ENCODE assay signal across 8 mouse cellular contexts in genomic region chr5:44799053-44799860, GRCm38 (mm10). TPM values are rescaled to one million over a fixed set of nuclear protein-coding genes. Genes with fewer than 3 reads are reported as not detected.
DNase-seq lines count a peak whose midpoint lies in the region; ATAC-seq and TF ChIP-seq lines count a peak whose summit lies in the region.

Gene Ldb2, minus strand, starts transcription at chr5:44799680.

- H3K9ac ChIP-seq in embryonic facial prominence, embryonic 14.5 days (ENCODE audit: low read depth, low read length), result peak within 1 kb of the TSS; percentile 54
- peak within 1 kb of the TSS; percentile 29 for H3K9ac ChIP-seq in midbrain, embryonic 11.5 days (ENCODE audit: low read length)

- H3K9me3 ChIP-seq in embryonic facial prominence, embryonic 14.5 days (ENCODE audit: control insufficient read depth, low read length), result no peaks in the 10 kb centered on the region
- H3K9me3 ChIP-seq in midbrain, embryonic 11.5 days (ENCODE audit: control insufficient read depth, low read length), result no peaks in the 10 kb centered on the region

- H3K36me3 ChIP-seq in embryonic facial prominence, embryonic 14.5 days (ENCODE audit: control insufficient read depth, insufficient read depth, low read length), result no peaks in the 10 kb centered on the region
- H3K36me3 ChIP-seq in kidney, adult 2 months (ENCODE audit: control insufficient read depth, insufficient read depth, low read length), result no peaks in the 10 kb centered on the region
- H3K36me3 ChIP-seq in midbrain, embryonic 11.5 days (ENCODE audit: control insufficient read depth, insufficient read depth, low read length), result no peaks in the 10 kb centered on the region

- intact Hi-C loops in left cerebral cortex, postnatal 4 days (cut with DNase I), result no loop called here

- peak; percentile 7 to 29 for DNase-seq in adrenal gland, postnatal 4 days (ENCODE audit: low spot score in 2 of 2)
- peak; percentile 90 for DNase-seq in embryonic facial prominence, embryonic 14.5 days (ENCODE audit: low spot score)
- peak; percentile 37 for DNase-seq in heart, adult 8-10 months (ENCODE audit: low spot score)
- peak; percentile 58 for DNase-seq in kidney, adult 2 months
- DNase-seq in left cerebral cortex, postnatal 4 days, result peak; percentile 56
- DNase-seq in midbrain, embryonic 11.5 days (ENCODE audit: low spot score, missing footprints), result peak; percentile 95
- peak; percentile 59 for DNase-seq in skeletal muscle tissue, adult 2 months (ENCODE audit: low read depth, low spot score)

- peak; percentile 92 for ATAC-seq in embryonic facial prominence, embryonic 14.5 days (ENCODE audit: low read depth)
- ATAC-seq in midbrain, embryonic 11.5 days (ENCODE audit: low FRiP score), result peak; percentile 95
- ATAC-seq in megakaryocyte-erythroid progenitor cell, adult 5-6 weeks (replicated peaks; ENCODE audit: low FRiP score, low TSS enrichment, poor library complexity, severe bottlenecking), result no peak

- H3K4me1 ChIP-seq in embryonic facial prominence, embryonic 14.5 days (ENCODE audit: control insufficient read depth, insufficient read depth, low read length), result peaks cover 27% of the 10 kb centered on the region
- H3K4me1 ChIP-seq in kidney, adult 2 months (ENCODE audit: control insufficient read depth, insufficient read depth, low read length), result no peaks in the 10 kb centered on the region
- no peaks in the 10 kb centered on the region for H3K4me1 ChIP-seq in midbrain, embryonic 11.5 days (ENCODE audit: control insufficient read depth, insufficient read depth, low read length)

- H3K4me2 ChIP-seq in embryonic facial prominence, embryonic 14.5 days (ENCODE audit: low read depth, low read length), result peak within 1 kb of the TSS; percentile 56
- H3K4me2 ChIP-seq in midbrain, embryonic 11.5 days, result peak within 1 kb of the TSS; percentile 47

- H3K27me3 ChIP-seq in embryonic facial prominence, embryonic 14.5 days (replicated peaks; ENCODE audit: control insufficient read depth, insufficient read depth, low read length), result no peaks in the 10 kb centered on the region
- no peaks in the 10 kb centered on the region for H3K27me3 ChIP-seq in kidney, adult 2 months (replicated peaks; ENCODE audit: control insufficient read depth, insufficient read depth, low read length)
- no peaks in the 10 kb centered on the region for H3K27me3 ChIP-seq in midbrain, embryonic 11.5 days (ENCODE audit: control insufficient read depth, insufficient read depth, low read length)

- no peak for TF ChIP-seq CTCF in kidney, adult 2 months (conservative IDR thresholded peaks at IDR 0.05; ENCODE audit: insufficient read depth, insufficient read length, low read depth, low read length)

- WGBS in embryonic facial prominence, embryonic 14.5 days, result under 1% methylated on average over 19 of the region's 19 CpGs
- 5% methylated on average over 17 of the region's 19 CpGs for WGBS in kidney, adult 2 months
- WGBS in midbrain, embryonic 11.5 days, result 1% methylated on average over 18 of the region's 19 CpGs

- peak within 1 kb of the TSS; percentile 49 for H3K4me3 ChIP-seq in embryonic facial prominence, embryonic 14.5 days (ENCODE audit: low read depth, low read length)
- peak within 1 kb of the TSS; percentile 70 for H3K4me3 ChIP-seq in kidney, adult 2 months (ENCODE audit: insufficient read depth, low read depth, low read length)
- H3K4me3 ChIP-seq in midbrain, embryonic 11.5 days (ENCODE audit: low read depth, low read length), result peak within 1 kb of the TSS; percentile 26

- H3K27ac ChIP-seq in embryonic facial prominence, embryonic 14.5 days (replicated peaks; ENCODE audit: low read depth, low read length), result peak within 1 kb of the TSS; percentile 59
- H3K27ac ChIP-seq in kidney, adult 2 months (ENCODE audit: insufficient read depth, low read depth, low read length), result peak within 1 kb of the TSS; percentile 77
- no peak within 1 kb of the TSS for H3K27ac ChIP-seq in midbrain, embryonic 11.5 days (ENCODE audit: low read depth, low read length)

- no peak for TF ChIP-seq POLR2A in kidney, adult 2 months (IDR thresholded peaks at IDR 0.05; ENCODE audit: low read depth, low read length)

RNA-seq across cellular contexts. Expression of gene Ldb2, which starts in this region (rescaled TPM):
- 10 to 100 TPM; 79.4 to 80.9 TPM for total RNA-seq in adrenal gland, postnatal 4 days (2021)
- 50.8 and 56.2 TPM in 2 replicates for polyA plus RNA-seq in embryonic facial prominence, embryonic 14.5 days (2014; fragmentation: Nextera tagmentation; extraction: Ambion mirVana)
- total RNA-seq in heart, adult 8-10 months (2022), result 1 to 10 TPM; 5.2 to 8.7 (median 6.9) TPM
- 37.7 and 55.0 TPM in 2 replicates for polyA plus RNA-seq in kidney, adult 2 months (2012; rRNA removed)
- 100 to 1,000 TPM; 115 to 120 TPM for total RNA-seq in left cerebral cortex, postnatal 4 days (2021)
- polyA plus RNA-seq in midbrain, embryonic 11.5 days (2014; fragmentation: Nextera tagmentation; extraction: Ambion mirVana), result 14.8 and 15.6 TPM in 2 replicates
- not detected in 2 replicates for total RNA-seq in megakaryocyte-erythroid progenitor cell, adult 5-6 weeks (2014; fragmentation: Nextera tagmentation)
- not detected in 2 replicates for total RNA-seq in megakaryocyte-erythroid progenitor cell, adult 5-6 weeks (2017)

Comparison
In these comparisons a context has a peak if more than half of its experiments do, and no peak if none do; other contexts are left out.
1. RNA of gene Ldb2 (total RNA-seq): 115 to 120 TPM in left cerebral cortex, postnatal 4 days and 79.4 to 80.9 TPM in adrenal gland, postnatal 4 days; 5.2 to 8.7 TPM in heart, adult 8-10 months and not detected in megakaryocyte-erythroid progenitor cell, adult 5-6 weeks; every median in the first group is over 4 times any median in the second.
2. DNase-seq: peak in every context shown above with its lines; median percentile 95 in midbrain, embryonic 11.5 days; 90 in embryonic facial prominence, embryonic 14.5 days; 59 in skeletal muscle tissue, adult 2 months; 58 in kidney, adult 2 months; 56 in left cerebral cortex, postnatal 4 days; 37 in heart, adult 8-10 months; 18 in adrenal gland, postnatal 4 days.
3. Peak in every context shown above with its lines, with median percentiles within 50 percentile points of each other: H3K4me3 ChIP-seq.